ENCODE assay signal across 8 mouse cellular contexts in the genomic region with DNA sequence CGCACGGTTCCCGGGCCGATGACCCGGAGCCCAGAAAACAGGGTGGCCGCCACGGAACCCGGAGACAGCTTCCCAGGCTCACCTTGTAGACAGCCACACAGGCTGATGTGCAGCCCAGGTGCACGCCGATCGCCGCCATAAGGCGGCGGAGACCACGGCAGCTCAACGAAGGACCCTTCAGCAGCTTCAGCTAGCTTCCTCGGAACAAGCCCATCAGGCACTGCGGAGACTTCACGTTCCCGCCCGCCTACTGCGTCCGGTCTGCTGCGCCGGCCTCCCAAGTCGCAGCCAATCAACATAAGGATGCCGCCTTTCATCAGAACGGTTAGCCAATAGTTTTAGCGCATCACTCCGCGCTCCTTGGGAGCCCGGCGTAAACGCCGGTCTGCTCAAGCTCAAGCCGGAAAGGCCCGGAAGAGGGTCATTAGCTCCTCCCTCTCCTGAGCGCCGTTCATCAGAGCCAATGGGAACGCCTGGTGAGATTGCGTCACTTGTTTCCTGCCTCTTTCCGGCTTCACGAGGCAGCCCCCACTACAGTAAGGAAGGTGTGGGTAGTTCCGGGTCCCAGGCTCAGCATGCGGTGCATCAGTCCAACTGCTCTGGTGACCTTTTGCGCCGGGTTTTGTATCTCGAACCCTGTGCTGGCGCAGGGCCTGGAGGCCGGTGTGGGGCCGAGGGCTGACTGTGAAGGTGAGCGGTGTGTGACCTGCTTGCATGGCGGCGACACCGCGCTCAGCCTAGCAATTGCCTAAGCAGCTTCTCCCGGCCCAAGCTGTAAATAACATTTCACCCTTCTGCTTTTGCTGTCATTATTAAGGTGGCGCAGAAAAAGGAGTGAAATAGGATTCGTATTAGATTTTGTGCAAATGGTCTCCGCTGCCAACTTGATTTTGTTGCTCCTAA. TPM values are rescaled to one million over a fixed set of nuclear protein-coding genes. Genes with fewer than 3 reads are reported as not detected.
DNase-seq lines count a peak whose midpoint lies in the region; ATAC-seq and TF ChIP-seq lines count a peak whose summit lies in the region.

Gene Gm45902 (minus strand): TSS at position 239 of the 903 bp plus-strand sequence.
Gene Hspa14 (minus strand): TSS at position 263 of the 903 bp plus-strand sequence.
Gene Cdnf (plus strand): TSS at position 479 of the 903 bp plus-strand sequence.

- H3K9me3 ChIP-seq in hindbrain, embryonic 10.5 days: no peaks in the 10 kb centered on the region
- no peaks in the 10 kb centered on the region for H3K9me3 ChIP-seq in lung, postnatal 0 days (ENCODE audit: low read length)

- peak within 1 kb of the TSS; percentile 86 for H3K4me2 ChIP-seq in lung, postnatal 0 days (replicated peaks; ENCODE audit: low read depth, low read length)

- peaks cover 14% of the 10 kb centered on the region for H3K4me1 ChIP-seq in hindbrain, embryonic 10.5 days (replicated peaks)
- H3K4me1 ChIP-seq in lung, postnatal 0 days (ENCODE audit: insufficient read depth, low read depth, low read length): peaks cover 12% of the 10 kb centered on the region; the same call in 1 of the 2 replicates

- no peaks in the 10 kb centered on the region for H3K27me3 ChIP-seq in hindbrain, embryonic 10.5 days (ENCODE audit: insufficient read depth, poor library complexity, severe bottlenecking)
- no peaks in the 10 kb centered on the region for H3K27me3 ChIP-seq in lung, postnatal 0 days (replicated peaks; ENCODE audit: insufficient read depth, low read length)

- ATAC-seq in frontal cortex, adult (ENCODE audit: low TSS enrichment): peak; percentile 99
- peak; percentile 99 for ATAC-seq in lung, postnatal 0 days

- peak within 1 kb of the TSS; percentile 91 for H3K4me3 ChIP-seq in hindbrain, embryonic 10.5 days
- peak within 1 kb of the TSS; percentile 79 for H3K4me3 ChIP-seq in lung, postnatal 0 days (ENCODE audit: low read depth, low read length)

- no peak for TF ChIP-seq CTCF in lung, postnatal 0 days (IDR thresholded peaks at IDR 0.05)

- peaks cover 31% of the 10 kb centered on the region for H3K36me3 ChIP-seq in hindbrain, embryonic 10.5 days
- H3K36me3 ChIP-seq in lung, postnatal 0 days (ENCODE audit: insufficient read depth, low read length): peaks cover 8% of the 10 kb centered on the region; the same call in 1 of the 2 replicates

- peak within 1 kb of the TSS; percentile 75 for H3K9ac ChIP-seq in lung, postnatal 0 days (replicated peaks; ENCODE audit: low read depth)

- peak; percentile 95 for DNase-seq in MN1 (ENCODE audit: low spot score)
- peak; percentile 99 for DNase-seq in cerebellum, adult 9-10 months
- peak; percentile 97 for DNase-seq in hindbrain, embryonic 10.5 days (ENCODE audit: low spot score)
- DNase-seq in layer of hippocampus, adult 9-11 months: peak; percentile 99
- DNase-seq in lung, postnatal 0 days (ENCODE audit: low spot score): peak; percentile 99
- peak; percentile 91 for DNase-seq in ovary, postnatal 14 days (ENCODE audit: low spot score)
- DNase-seq in thymus, postnatal 14 days: peak; percentile 95

- H3K27ac ChIP-seq in hindbrain, embryonic 10.5 days: peak within 1 kb of the TSS; percentile 91
- H3K27ac ChIP-seq in lung, postnatal 0 days (ENCODE audit: low read length): peak within 1 kb of the TSS; percentile 81

- TF ChIP-seq EP300 in lung, postnatal 0 days (IDR thresholded peaks at IDR 0.05): no peak

- under 1% methylated on average over 60 of the region's 60 CpGs for WGBS in hindbrain, embryonic 10.5 days
- 2% methylated on average over 60 of the region's 60 CpGs for WGBS in lung, postnatal 0 days

RNA-seq across cellular contexts. Expression of gene Gm45902, which starts in this region (rescaled TPM):
- 8.8 and 10.5 TPM in 2 replicates for polyA plus RNA-seq in hindbrain, embryonic 10.5 days (2016; fragmentation: Nextera tagmentation; extraction: Ambion mirVana)
- 0.94 and 1.0 TPM in 2 replicates for polyA plus RNA-seq in lung, postnatal 0 days (2015; fragmentation: Nextera tagmentation; extraction: Ambion mirVana)

RNA-seq across cellular contexts. Expression of gene Hspa14, which starts in this region (rescaled TPM):
- polyA plus RNA-seq in hindbrain, embryonic 10.5 days (2016; fragmentation: Nextera tagmentation; extraction: Ambion mirVana): 110 and 136 TPM in 2 replicates
- polyA plus RNA-seq in lung, postnatal 0 days (2015; fragmentation: Nextera tagmentation; extraction: Ambion mirVana): 46.8 and 46.9 TPM in 2 replicates

RNA-seq across cellular contexts. Expression of gene Cdnf, which starts in this region (rescaled TPM):
- 0.14 and 0.27 TPM in 2 replicates for polyA plus RNA-seq in hindbrain, embryonic 10.5 days (2016; fragmentation: Nextera tagmentation; extraction: Ambion mirVana)
- polyA plus RNA-seq in lung, postnatal 0 days (2015; fragmentation: Nextera tagmentation; extraction: Ambion mirVana): 0.42 and 0.49 TPM in 2 replicates

Comparison
In these comparisons a context has a peak if more than half of its experiments do, and no peak if none do; other contexts are left out.
1. Peak in every context shown above with its lines: DNase-seq, ATAC-seq, H3K4me3 ChIP-seq and H3K27ac ChIP-seq.